Mouse (Mus musculus) kidney, embryonic 14.5 days (tissue): ENCODE data around the gene Emilin2. TPM values are rescaled to one million over a fixed set of nuclear protein-coding genes. Genes with fewer than 3 reads are reported as not detected.

ENCODE experiments used
- ATAC-seq: fragments of 200-750 bp; cut with Nextera tagmentation; 2 replicates; pipeline ENCODE4 v1.8.0; 2017; ENCODE audit warnings: moderate number of reproducible peaks, mild to moderate bottlenecking, moderate TSS enrichment, moderate library complexity; ENCODE audit not compliant: low FRiP score, low TSS enrichment
- H3K27ac ChIP-seq: fragments of 300-500 bp; sonication (generic); 2 replicates; pipeline ENCODE4 v1.5.1; 2014; ENCODE audit warnings: low read depth, mild to moderate bottlenecking, low read length, moderate library complexity, mixed read lengths
- H3K27me3 ChIP-seq: fragments of 300-500 bp; sonication (generic); 2 replicates; pipeline ENCODE4 v1.6.1; 2014; ENCODE audit warnings: mild to moderate bottlenecking, low read length; ENCODE audit not compliant: control insufficient read depth, insufficient read depth
- H3K36me3 ChIP-seq: fragments of 300-500 bp; sonication (generic); 2 replicates; pipeline ENCODE4 v1.6.1; 2014; ENCODE audit warnings: low read length, mixed read lengths; ENCODE audit not compliant: control insufficient read depth, insufficient read depth
- H3K4me1 ChIP-seq: fragments of 300-500 bp; sonication (generic); 2 replicates; pipeline ENCODE4 v1.6.1; 2014; ENCODE audit warnings: low read length, mixed read lengths; ENCODE audit not compliant: control insufficient read depth, insufficient read depth
- H3K4me2 ChIP-seq: fragments of 300-500 bp; sonication (generic); replicated peaks from 2 replicates; pipeline ENCODE4 v1.6.1; 2014; ENCODE audit warnings: low read depth, mild to moderate bottlenecking, low read length
- H3K4me3 ChIP-seq: fragments of 300-500 bp; sonication (generic); 2 replicates; pipeline ENCODE4 v1.5.1; 2014; ENCODE audit warnings: mild to moderate bottlenecking, low read length
- H3K9ac ChIP-seq: fragments of 300-500 bp; sonication (generic); 2 replicates; pipeline ENCODE4 v1.6.1; 2014; ENCODE audit warnings: low read depth, mild to moderate bottlenecking, low read length, moderate library complexity
- H3K9me3 ChIP-seq: fragments of 300-500 bp; sonication (generic); 2 replicates; pipeline ENCODE4 v1.6.1; 2016; ENCODE audit warnings: low read length; ENCODE audit not compliant: control insufficient read depth
- WGBS: fragments of 180-500 bp; shearing (Covaris S2); extraction: QIAGEN DNeasy Blood & Tissue Kit; methylation state at CpG from one replicate; pipeline ENCODE4 v1.1.7; 2014; 5-methylcytosine and 5-hydroxymethylcytosine counted together
- polyA plus RNA-seq: library from polyadenylated mRNA; unstranded; fragments of >200 nt; fragmentation: Nextera tagmentation; extraction: Ambion mirVana; gene quantifications from 2 replicates; pipeline ENCODE4 v1.2.1, GENCODE M21; 2014

Gene Emilin2
- 2.0 and 2.7 TPM in 2 replicates for polyA plus RNA-seq

GRCm38 (mm10) chr17:71311340-71312171, at the start of gene Emilin2:
Gene Emilin2, minus strand, starts transcription at chr17:71311978.
- Histone ChIP-seq H3K27me3 (peaks cover 21% of the 10 kb centered on the region), H3K36me3 (no peaks in the 10 kb centered on the region), H3K4me3 (peak within 1 kb of the TSS; percentile 46), H3K4me2 (peak within 1 kb of the TSS; percentile 88), H3K4me1 (no peaks in the 10 kb centered on the region), H3K9me3 (no peaks in the 10 kb centered on the region), H3K9ac (peak within 1 kb of the TSS; percentile 53), H3K27ac (no peak within 1 kb of the TSS)
- peak; percentile 22; the same call in 1 of the 2 replicates for ATAC-seq
- WGBS, result 7% methylated on average over 20 of the region's 20 CpGs

DNA sequence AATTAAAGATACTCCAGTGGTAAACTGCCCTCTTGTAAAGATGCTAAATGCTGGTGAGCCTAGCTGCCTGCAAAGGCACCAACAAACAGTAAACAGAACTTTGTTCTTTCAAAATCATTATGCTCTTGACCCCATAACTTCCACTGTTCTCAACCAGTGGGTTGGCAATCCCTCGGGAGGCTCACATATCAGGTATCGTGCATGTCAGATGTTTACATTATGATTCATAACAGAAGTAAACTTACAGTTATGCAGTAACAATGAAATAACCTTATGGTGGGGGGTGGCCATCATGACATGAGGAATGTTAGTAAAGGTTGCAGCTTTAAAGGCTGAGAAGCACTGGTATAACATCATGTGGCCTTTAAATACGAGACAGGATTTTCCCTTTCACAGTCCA, 43.7 kb upstream of the Emilin2 start:
- H3K9ac ChIP-seq, result no peak overlapping the region
- no peak overlapping the region for H3K4me2 ChIP-seq
- no peak overlapping the region for H3K4me3 ChIP-seq
- peaks cover 58% of the 10 kb centered on the region for H3K36me3 ChIP-seq
- no peaks in the 10 kb centered on the region for H3K4me1 ChIP-seq
- no peak for ATAC-seq
- no peaks in the 10 kb centered on the region for H3K27me3 ChIP-seq
- H3K27ac ChIP-seq, result no peak overlapping the region
- H3K9me3 ChIP-seq, result no peaks in the 10 kb centered on the region
- WGBS, result 80% methylated on average over 3 of the region's 3 CpGs

- H3K36me3 ChIP-seq, result peaks cover 58% of the 10 kb centered on the region
- WGBS, result 94% methylated on average over 11 of the region's 11 CpGs
- no peaks in the 10 kb centered on the region for H3K27me3 ChIP-seq
- no peak overlapping the region for H3K27ac ChIP-seq
- no peaks in the 10 kb centered on the region for H3K9me3 ChIP-seq
- no peak for ATAC-seq
- no peak overlapping the region for H3K9ac ChIP-seq
- no peaks in the 10 kb centered on the region for H3K4me1 ChIP-seq
- no peak overlapping the region for H3K4me2 ChIP-seq
- H3K4me3 ChIP-seq, result no peak overlapping the region
Observed at GRCm38 (mm10) chr17:71354205-71354604, 42.4 kb upstream of the Emilin2 start.

DNA sequence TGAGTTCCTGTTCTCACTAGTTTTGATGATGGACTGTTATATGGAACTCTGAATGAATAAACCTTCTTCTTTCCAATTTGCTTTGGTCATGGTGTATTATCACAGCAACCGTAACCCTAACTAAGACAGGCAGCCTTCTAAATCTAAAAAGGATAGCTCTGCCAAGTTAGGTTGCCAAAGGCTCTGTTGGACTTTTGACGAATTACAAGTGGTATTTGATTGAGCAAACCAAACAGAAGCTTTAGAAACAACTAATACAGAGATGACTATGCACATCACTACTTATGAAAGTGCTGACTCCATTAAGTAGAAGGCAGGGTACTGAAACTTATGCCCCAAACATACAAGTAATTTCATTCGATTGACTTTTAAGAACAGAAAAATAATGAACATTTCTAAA, 36.4 kb upstream of the Emilin2 start:
- no peak overlapping the region for H3K9ac ChIP-seq
- WGBS, result over 99% methylated on average over 3 of the region's 3 CpGs
- no peak overlapping the region for H3K27ac ChIP-seq
- H3K27me3 ChIP-seq, result no peaks in the 10 kb centered on the region
- no peak overlapping the region for H3K4me2 ChIP-seq
- H3K36me3 ChIP-seq, result peaks cover 75% of the 10 kb centered on the region
- H3K4me1 ChIP-seq, result no peaks in the 10 kb centered on the region
- no peaks in the 10 kb centered on the region for H3K9me3 ChIP-seq
- H3K4me3 ChIP-seq, result no peak overlapping the region
- ATAC-seq, result no peak

DNA sequence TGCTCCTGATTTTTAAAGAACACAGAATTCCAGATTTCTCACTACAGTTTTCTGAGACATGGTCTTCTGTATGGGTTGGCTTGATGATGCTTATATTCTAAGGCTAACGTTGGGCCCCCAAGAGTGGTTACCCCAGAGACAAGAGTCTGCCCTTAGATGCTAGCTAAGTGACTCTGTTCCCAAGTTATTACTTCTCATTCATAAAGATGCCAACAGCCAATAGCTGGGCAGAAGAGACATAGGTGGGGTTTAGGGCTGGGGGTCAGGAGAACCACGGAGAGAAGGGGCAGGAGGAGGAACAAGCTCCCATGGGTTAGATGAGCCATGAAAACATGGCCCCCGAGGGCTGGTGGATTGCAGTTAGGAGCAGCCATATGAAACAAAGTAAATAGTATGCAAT, 30.2 kb upstream of the Emilin2 start:
- Histone ChIP-seq H3K9me3 (no peaks in the 10 kb centered on the region), H3K27ac (no peak overlapping the region), H3K4me2 (no peak overlapping the region), H3K36me3 (peaks cover 26% of the 10 kb centered on the region), H3K9ac (no peak overlapping the region), H3K4me1 (no peaks in the 10 kb centered on the region), H3K4me3 (no peak overlapping the region), H3K27me3 (no peaks in the 10 kb centered on the region)
- ATAC-seq, result no peak
- WGBS, result 80% methylated on average over 3 of the region's 3 CpGs

- Histone ChIP-seq H3K36me3 (peaks cover 4% of the 10 kb centered on the region; the same call in 1 of the 2 replicates), H3K9ac (no peak overlapping the region), H3K9me3 (no peaks in the 10 kb centered on the region), H3K4me3 (no peak overlapping the region), H3K4me1 (no peaks in the 10 kb centered on the region), H3K27me3 (no peaks in the 10 kb centered on the region), H3K27ac (no peak overlapping the region), H3K4me2 (no peak overlapping the region)
- no peak for ATAC-seq
- 96% methylated on average over 6 of the region's 6 CpGs for WGBS
Observed at GRCm38 (mm10) chr17:71338627-71339026, 26.8 kb upstream of the Emilin2 start.

GRCm38 (mm10) chr17:71337546-71337945, 25.8 kb upstream of the Emilin2 start:
- no peak overlapping the region for H3K4me2 ChIP-seq

DNA sequence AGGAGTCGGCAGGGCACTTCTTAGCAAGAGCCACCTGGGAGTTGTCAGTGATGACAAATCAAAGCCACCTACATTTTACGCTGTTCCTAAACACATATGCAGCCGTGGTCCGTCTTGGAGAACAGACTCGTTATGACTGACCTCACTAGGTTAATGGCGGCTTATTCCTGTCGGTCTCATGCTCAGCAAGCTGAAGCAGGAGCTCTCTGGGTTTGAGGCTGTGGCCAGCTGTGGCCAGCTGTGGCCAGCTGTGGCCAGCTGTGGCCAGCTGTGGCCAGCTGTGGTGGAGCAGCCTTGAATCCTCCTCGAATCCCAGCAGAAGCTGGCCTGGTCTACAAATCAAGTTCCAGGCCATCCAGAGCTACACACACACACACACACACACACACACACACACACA, 24.6 kb upstream of the Emilin2 start:
- Histone ChIP-seq H3K9ac (no peak overlapping the region), H3K9me3 (no peaks in the 10 kb centered on the region), H3K27ac (no peak overlapping the region), H3K36me3 (no peaks in the 10 kb centered on the region), H3K27me3 (no peaks in the 10 kb centered on the region), H3K4me1 (peaks cover 3% of the 10 kb centered on the region; the same call in 1 of the 2 replicates), H3K4me2 (no peak overlapping the region), H3K4me3 (no peak overlapping the region)
- peak; percentile 50; the same call in 1 of the 2 replicates for ATAC-seq
- 37% methylated on average over 8 of the region's 8 CpGs for WGBS

More at GRCm38 (mm10) chr17:71337546-71337945, 25.8 kb upstream of the Emilin2 start:
- ATAC-seq, result no peak
- WGBS, result 87% methylated on average over 9 of the region's 9 CpGs
- Histone ChIP-seq H3K27me3 (no peaks in the 10 kb centered on the region), H3K9me3 (no peaks in the 10 kb centered on the region), H3K4me3 (no peak overlapping the region), H3K36me3 (no peaks in the 10 kb centered on the region; the same call in 1 of the 2 replicates), H3K9ac (no peak overlapping the region), H3K27ac (no peak overlapping the region), H3K4me1 (no peaks in the 10 kb centered on the region)

DNA sequence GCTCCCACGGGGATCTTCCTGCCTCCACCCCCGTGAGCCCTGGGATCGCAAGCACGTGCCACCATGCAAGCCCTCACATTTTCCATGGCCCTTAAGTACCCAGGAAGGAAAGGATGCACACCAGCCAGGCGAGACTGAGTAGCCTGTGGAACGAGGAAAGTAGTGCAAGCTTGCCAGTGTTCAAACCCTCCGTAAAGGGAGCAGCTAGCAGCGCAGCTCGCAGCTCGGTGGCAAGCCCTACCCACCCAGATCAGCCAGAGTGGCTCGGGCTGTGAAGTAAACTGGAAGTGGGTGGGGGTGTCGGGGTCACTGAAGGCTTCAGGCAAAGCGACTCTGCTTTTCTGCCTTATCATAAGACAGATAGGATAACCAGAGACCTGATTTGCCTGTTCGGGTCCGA, 20.5 kb upstream of the Emilin2 start:
- 29% methylated on average over 15 of the region's 15 CpGs for WGBS
- 0 out of 2 replicates have a peak overlapping the region, but pooled peaks have one; percentile 2 for H3K4me2 ChIP-seq
- no peaks in the 10 kb centered on the region for H3K27me3 ChIP-seq
- ATAC-seq, result peak; percentile 79
- peaks cover 3% of the 10 kb centered on the region; the same call in 1 of the 2 replicates for H3K4me1 ChIP-seq
- no peaks in the 10 kb centered on the region for H3K9me3 ChIP-seq
- H3K27ac ChIP-seq, result no peak overlapping the region
- H3K4me3 ChIP-seq, result no peak overlapping the region
- no peaks in the 10 kb centered on the region for H3K36me3 ChIP-seq
- no peak overlapping the region for H3K9ac ChIP-seq
